21 mouse cellular contexts compared by ENCODE assay signal in genomic region chr8:109751731-109752485, GRCm38 (mm10). TPM values are rescaled to one million over a fixed set of nuclear protein-coding genes. Genes with fewer than 3 reads are reported as not detected.
A peak's percentile ranks its signal among the peaks of the same experiment; 100 is the strongest.
DNase-seq lines count a peak whose midpoint lies in the region; ATAC-seq lines count a peak whose summit lies in the region.
"Had no signal": no experiment of that assay in that cellular context is flagged by ENCODE, and none has a peak within 500 bp of the region (broad histone marks: within the 10 kb centered on the region; RNA-seq: fewer than 3 reads in every experiment).

No protein-coding gene starts in this region.

- no peak overlapping the region for H3K9ac ChIP-seq in forebrain, embryonic 12.5 days
- H3K9ac ChIP-seq: embryonic facial prominence, embryonic 13.5 days; forebrain, embryonic 13.5 days; forebrain, postnatal 0 days; heart, embryonic 12.5 days; hindbrain, embryonic 14.5 days had no signal

- 90% methylated on average over 20 of the region's 20 CpGs for WGBS in forebrain, embryonic 12.5 days

- ATAC-seq in forebrain, embryonic 12.5 days (ENCODE audit: low FRiP score), result no peak
- ATAC-seq: activated CD4-positive, CD25-positive, alpha-beta regulatory T cell, adult 4 months; forebrain, embryonic 13.5 days; forebrain, postnatal 0 days had no signal

- no peak overlapping the region for H3K4me2 ChIP-seq in forebrain, embryonic 12.5 days
- H3K4me2 ChIP-seq: embryonic facial prominence, embryonic 13.5 days; forebrain, embryonic 13.5 days; heart, embryonic 12.5 days; hindbrain, embryonic 14.5 days had no signal

- no peaks in the 10 kb centered on the region for H3K4me1 ChIP-seq in forebrain, embryonic 12.5 days
- H3K4me1 ChIP-seq: embryonic facial prominence, embryonic 13.5 days; forebrain, embryonic 13.5 days; heart, embryonic 12.5 days; hindbrain, embryonic 10.5 days had no signal

- H3K27ac ChIP-seq in forebrain, embryonic 12.5 days, result no peak overlapping the region
- H3K27ac ChIP-seq: embryonic facial prominence, embryonic 13.5 days; forebrain, embryonic 13.5 days; hindbrain, embryonic 10.5 days; hindbrain, embryonic 14.5 days had no signal

- H3K27me3 ChIP-seq in forebrain, embryonic 12.5 days, result no peaks in the 10 kb centered on the region
- H3K27me3 ChIP-seq: embryonic facial prominence, embryonic 13.5 days; forebrain, embryonic 13.5 days; heart, embryonic 12.5 days; Patski had no signal

- H3K4me3 ChIP-seq in forebrain, embryonic 12.5 days (replicated peaks), result no peak overlapping the region
- H3K4me3 ChIP-seq: embryonic facial prominence, embryonic 13.5 days; forebrain, embryonic 13.5 days; heart, embryonic 12.5 days; hindbrain, embryonic 10.5 days had no signal

- no peaks in the 10 kb centered on the region for H3K9me3 ChIP-seq in forebrain, embryonic 12.5 days
- H3K9me3 ChIP-seq: embryonic facial prominence, embryonic 13.5 days; forebrain, embryonic 13.5 days; heart, embryonic 12.5 days; hindbrain, embryonic 10.5 days had no signal

- no peaks in the 10 kb centered on the region for H3K36me3 ChIP-seq in forebrain, embryonic 12.5 days (replicated peaks)
- H3K36me3 ChIP-seq: embryonic facial prominence, embryonic 13.5 days; heart, embryonic 12.5 days; hindbrain, embryonic 10.5 days had no signal

- peak; percentile 59 to 70 for DNase-seq in kidney, adult 8-10 months
- no peak for DNase-seq in kidney, postnatal 4 days
- peak; percentile 85 for DNase-seq in kidney, adult 9 months
- DNase-seq in kidney, postnatal 36 days, result peak; percentile 49 to 68
- DNase-seq in retina, embryonic 14.5 days (ENCODE audit: low spot score), result no peak
- no peak for DNase-seq in layer of hippocampus, postnatal 14 days (ENCODE audit: low spot score in 2 of 2)
- DNase-seq: adrenal gland, postnatal 25 days; B cell, adult 2 months; cerebellum, adult 18-20 months; cerebellum, adult 9-11 months; cerebellum, postnatal 36 days; forebrain, postnatal 0 days; gastrocnemius, postnatal 14 days had no signal

RNA-seq across cellular contexts. Expression of gene Atxn1l, which starts 14.4 kb away (rescaled TPM):
- polyA plus RNA-seq in forebrain, embryonic 12.5 days (2016; fragmentation: Nextera tagmentation; extraction: Ambion mirVana), result 7.4 and 9.6 TPM in 2 replicates
- 10 to 100 TPM; 40.9 to 44.5 TPM for total RNA-seq in layer of hippocampus, postnatal 14 days (2021)

RNA-seq across cellular contexts. Expression of gene Ap1g1, which starts 26.4 kb away (rescaled TPM):
- 67.6 and 71.1 TPM in 2 replicates for polyA plus RNA-seq in forebrain, embryonic 12.5 days (2016; fragmentation: Nextera tagmentation; extraction: Ambion mirVana)
- total RNA-seq in layer of hippocampus, postnatal 14 days (2021), result 10 to 100 TPM; 85.2 to 88.6 TPM

RNA-seq across cellular contexts. Expression of gene Zfp821, which starts 46.6 kb away (rescaled TPM):
- polyA plus RNA-seq in forebrain, embryonic 12.5 days (2016; fragmentation: Nextera tagmentation; extraction: Ambion mirVana), result 73.1 and 78.5 TPM in 2 replicates
- total RNA-seq in layer of hippocampus, postnatal 14 days (2021), result 10 to 100 TPM; 49.5 to 55.7 TPM

RNA-seq across cellular contexts. Expression of gene Ist1, which starts 58.8 kb away (rescaled TPM):
- polyA plus RNA-seq in forebrain, embryonic 12.5 days (2016; fragmentation: Nextera tagmentation; extraction: Ambion mirVana), result 180 and 185 TPM in 2 replicates
- total RNA-seq in layer of hippocampus, postnatal 14 days (2021), result 10 to 100 TPM; 86.1 to 97.9 TPM

Comparison
In these comparisons a context has a peak if more than half of its experiments do, and no peak if none do; other contexts are left out.
1. DNase-seq: peak in kidney, adult 8-10 months (2 of 2), kidney, adult 9 months (single experiment) and kidney, postnatal 36 days (2 of 2); none in kidney, postnatal 4 days (0 of 2), retina, embryonic 14.5 days (single experiment) and layer of hippocampus, postnatal 14 days (0 of 2).